Mouse (Mus musculus) heart, embryonic 11.5 days (tissue): ENCODE measurements around the gene Polr2j. TPM values are rescaled to one million over a fixed set of nuclear protein-coding genes. Genes with fewer than 3 reads are reported as not detected.

Source experiments
- ATAC-seq: fragments of 200-750 bp; cut with Nextera tagmentation; replicated peaks from 2 replicates; pipeline ENCODE4 v1.8.0; 2017; ENCODE audit warnings: moderate library complexity; ENCODE audit not compliant: insufficient number of reproducible peaks, low FRiP score, low TSS enrichment
- H3K27ac ChIP-seq: fragments of 300-500 bp; sonication (generic); 2 replicates; pipeline ENCODE4 v1.5.1; 2014; ENCODE audit warnings: mild to moderate bottlenecking, low read depth, low read length
- H3K27me3 ChIP-seq: fragments of 300-500 bp; sonication (generic); 2 replicates; pipeline ENCODE4 v1.6.1; 2014; ENCODE audit warnings: mild to moderate bottlenecking, low read length, mixed read lengths; ENCODE audit not compliant: control insufficient read depth, insufficient read depth
- H3K36me3 ChIP-seq: fragments of 300-500 bp; sonication (generic); 2 replicates; pipeline ENCODE4 v1.6.1; 2014; ENCODE audit warnings: mild to moderate bottlenecking, low read length, moderate library complexity, mixed read lengths; ENCODE audit not compliant: control insufficient read depth, insufficient read depth
- H3K4me1 ChIP-seq: fragments of 300-500 bp; sonication (generic); 2 replicates; pipeline ENCODE4 v1.6.1; 2014; ENCODE audit warnings: low read length; ENCODE audit not compliant: control insufficient read depth, insufficient read depth
- H3K4me2 ChIP-seq: fragments of 300-500 bp; sonication (generic); 2 replicates; pipeline ENCODE4 v1.6.1; 2014; ENCODE audit warnings: mild to moderate bottlenecking, moderate library complexity
- H3K4me3 ChIP-seq: fragments of 300-500 bp; sonication (generic); 2 replicates; pipeline ENCODE4 v1.5.1; 2014; ENCODE audit warnings: low read depth, low read length
- H3K9ac ChIP-seq: fragments of 300-500 bp; sonication (generic); 2 replicates; pipeline ENCODE4 v1.6.1; 2014; ENCODE audit warnings: mild to moderate bottlenecking, low read depth, low read length, moderate library complexity
- H3K9me3 ChIP-seq: fragments of 300-500 bp; sonication (generic); replicated peaks from 2 replicates; pipeline ENCODE4 v1.6.1; 2016; ENCODE audit warnings: low read length; ENCODE audit not compliant: control insufficient read depth
- WGBS: fragments of 180-500 bp; shearing (Covaris S2); extraction: QIAGEN DNeasy Blood & Tissue Kit; methylation state at CpG from one replicate; pipeline ENCODE4 v1.1.7; 2014; ENCODE audit not compliant: insufficient replicate concordance; 5-methylcytosine and 5-hydroxymethylcytosine counted together
- polyA plus RNA-seq: library from polyadenylated mRNA; unstranded; fragments of >200 nt; fragmentation: Nextera tagmentation; extraction: Ambion mirVana; gene quantifications from 2 replicates; pipeline ENCODE4 v1.2.1, GENCODE M21; 2014

The Polr2j gene
- polyA plus RNA-seq = 164 and 178 TPM in 2 replicates

DNA sequence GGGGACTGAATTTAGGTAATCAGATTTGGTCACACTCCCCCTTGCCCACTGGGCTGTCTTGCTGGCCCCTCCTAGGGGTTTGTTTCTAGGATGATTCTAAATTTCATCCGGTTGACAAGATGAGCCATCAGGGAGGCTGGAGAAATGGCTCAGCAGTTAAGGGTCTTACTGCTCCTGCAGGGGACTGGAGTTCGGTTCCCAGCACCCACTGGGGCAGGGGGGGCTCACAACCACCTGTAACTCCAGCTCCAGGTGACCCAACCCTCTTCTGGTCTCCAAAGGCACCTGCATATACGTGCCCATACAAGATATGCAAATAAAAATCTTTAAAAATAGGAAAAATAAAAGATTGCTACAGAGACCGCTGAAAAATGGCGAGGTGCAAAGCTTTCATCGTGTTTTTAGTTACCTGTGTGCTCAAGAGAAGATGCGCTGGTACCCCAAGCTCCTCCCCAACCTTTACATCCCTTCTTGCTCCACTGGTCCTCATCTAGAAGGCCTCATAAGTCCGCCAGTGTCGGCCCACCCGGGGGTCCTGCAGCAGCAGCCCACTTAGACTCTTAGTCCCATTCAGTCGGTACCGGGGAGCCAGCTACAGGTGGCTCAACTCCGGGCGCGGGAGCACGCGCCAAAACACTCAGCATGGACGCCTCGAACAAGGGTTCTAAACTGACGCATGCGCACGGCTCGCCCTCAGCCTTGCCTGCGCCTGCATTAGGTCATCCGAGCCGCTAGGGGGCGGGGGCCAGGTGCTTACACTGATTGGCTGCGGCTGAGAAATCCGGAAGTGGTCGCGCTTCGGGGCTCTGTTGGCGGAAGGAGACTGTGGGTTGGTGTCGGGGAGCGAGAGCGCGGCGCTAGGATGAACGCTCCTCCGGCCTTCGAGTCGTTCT is at the start of gene Polr2j:
Gene Polr2j (plus strand): TSS at position 741 of the 893 bp plus-strand sequence.
- peak; percentile 90 for ATAC-seq
- H3K9ac ChIP-seq = peak within 1 kb of the TSS; percentile 91
- H3K4me2 ChIP-seq = peak within 1 kb of the TSS; percentile 94
- 2% methylated on average over 42 of the region's 42 CpGs for WGBS
- peak within 1 kb of the TSS; percentile 94 for H3K4me3 ChIP-seq
- peaks cover 13% of the 10 kb centered on the region for H3K4me1 ChIP-seq
- peaks cover 5% of the 10 kb centered on the region; the same call in 1 of the 2 replicates for H3K36me3 ChIP-seq
- no peaks in the 10 kb centered on the region for H3K27me3 ChIP-seq
- H3K27ac ChIP-seq = 0 out of 2 replicates have a peak within 1 kb of the TSS, but pooled peaks have one; percentile 54
- H3K9me3 ChIP-seq = no peaks in the 10 kb centered on the region

- ATAC-seq = no peak
- Histone ChIP-seq H3K4me1 (no peaks in the 10 kb centered on the region), H3K9ac (no peak overlapping the region), H3K4me3 (no peak overlapping the region), H3K36me3 (no peaks in the 10 kb centered on the region), H3K9me3 (no peaks in the 10 kb centered on the region), H3K27ac (no peak overlapping the region), H3K27me3 (no peaks in the 10 kb centered on the region; the same call in 1 of the 2 replicates), H3K4me2 (no peak overlapping the region)
- 63% methylated on average over 2 of the region's 2 CpGs for WGBS
Observed at GRCm38 (mm10) chr5:136069411-136069810, 47.0 kb upstream of the Polr2j start.

GRCm38 (mm10) chr5:136073051-136073450 is 43.4 kb upstream of the Polr2j start:
- H3K4me2 ChIP-seq = no peak overlapping the region
- no peaks in the 10 kb centered on the region for H3K36me3 ChIP-seq
- no peaks in the 10 kb centered on the region for H3K9me3 ChIP-seq
- no peak for ATAC-seq
- no peaks in the 10 kb centered on the region; the same call in 1 of the 2 replicates for H3K27me3 ChIP-seq
- H3K27ac ChIP-seq = no peak overlapping the region
- H3K4me1 ChIP-seq = no peaks in the 10 kb centered on the region
- H3K9ac ChIP-seq = no peak overlapping the region
- no peak overlapping the region for H3K4me3 ChIP-seq
- WGBS = 63% methylated on average over 6 of the region's 6 CpGs

GRCm38 (mm10) chr5:136073526-136073925 is 42.9 kb upstream of the Polr2j start:
- Histone ChIP-seq H3K36me3 (no peaks in the 10 kb centered on the region), H3K27ac (no peak overlapping the region), H3K9ac (no peak overlapping the region), H3K4me2 (no peak overlapping the region), H3K4me3 (no peak overlapping the region), H3K27me3 (no peaks in the 10 kb centered on the region; the same call in 1 of the 2 replicates), H3K4me1 (no peaks in the 10 kb centered on the region), H3K9me3 (no peaks in the 10 kb centered on the region)
- WGBS = 58% methylated on average over 11 of the region's 11 CpGs
- ATAC-seq = no peak

DNA sequence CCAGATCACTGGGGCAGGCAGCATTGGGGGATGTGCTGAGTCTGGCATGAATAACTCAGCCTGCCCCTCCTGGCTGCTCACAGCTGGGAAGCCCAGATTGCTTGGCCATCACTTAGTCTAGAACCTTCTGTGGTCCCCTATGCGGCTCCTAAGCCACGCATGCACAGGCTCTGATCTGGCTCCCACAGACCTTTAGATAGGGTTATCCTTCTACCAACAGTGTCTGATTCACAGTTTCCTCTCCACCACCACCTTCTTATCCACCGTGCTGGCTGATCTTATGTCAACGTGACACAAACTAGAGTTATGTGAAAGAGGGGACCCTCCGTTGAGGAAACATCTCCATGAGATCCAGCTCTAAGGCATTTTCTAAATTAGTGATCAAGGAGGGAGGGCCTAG is 41.4 kb upstream of the Polr2j start:
- no peak overlapping the region for H3K9ac ChIP-seq
- no peak overlapping the region for H3K27ac ChIP-seq
- H3K27me3 ChIP-seq = no peaks in the 10 kb centered on the region; the same call in 1 of the 2 replicates
- 64% methylated on average over 5 of the region's 5 CpGs for WGBS
- H3K4me1 ChIP-seq = no peaks in the 10 kb centered on the region
- H3K36me3 ChIP-seq = no peaks in the 10 kb centered on the region
- H3K4me2 ChIP-seq = no peak overlapping the region
- ATAC-seq = no peak
- H3K9me3 ChIP-seq = no peaks in the 10 kb centered on the region
- no peak overlapping the region for H3K4me3 ChIP-seq

DNA sequence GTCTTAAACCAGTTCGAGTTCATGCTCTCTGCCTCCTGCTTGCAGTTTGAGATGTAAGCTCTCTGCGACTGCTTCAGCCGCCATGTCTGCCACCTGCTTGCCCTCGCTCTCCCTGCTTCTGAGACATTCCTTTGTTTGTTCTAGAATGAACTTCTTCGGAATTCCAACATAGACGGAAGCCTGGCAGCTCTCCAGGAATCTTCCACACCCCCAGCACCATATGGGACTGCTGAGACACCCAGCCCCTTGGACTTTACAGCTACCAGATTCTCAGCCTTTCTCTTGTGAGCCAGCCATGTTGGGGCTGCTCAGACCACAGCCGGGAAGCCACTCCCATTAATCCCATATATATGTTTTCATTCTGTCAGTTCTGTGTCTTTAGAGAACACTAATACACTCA is 40.1 kb upstream of the Polr2j start:
- no peaks in the 10 kb centered on the region for H3K4me1 ChIP-seq
- no peak overlapping the region for H3K4me2 ChIP-seq
- no peaks in the 10 kb centered on the region for H3K36me3 ChIP-seq
- H3K27me3 ChIP-seq = no peaks in the 10 kb centered on the region; the same call in 1 of the 2 replicates
- H3K9me3 ChIP-seq = no peaks in the 10 kb centered on the region
- WGBS = 48% methylated on average over 7 of the region's 7 CpGs
- ATAC-seq = no peak
- H3K9ac ChIP-seq = no peak overlapping the region
- H3K4me3 ChIP-seq = no peak overlapping the region
- no peak overlapping the region for H3K27ac ChIP-seq

DNA sequence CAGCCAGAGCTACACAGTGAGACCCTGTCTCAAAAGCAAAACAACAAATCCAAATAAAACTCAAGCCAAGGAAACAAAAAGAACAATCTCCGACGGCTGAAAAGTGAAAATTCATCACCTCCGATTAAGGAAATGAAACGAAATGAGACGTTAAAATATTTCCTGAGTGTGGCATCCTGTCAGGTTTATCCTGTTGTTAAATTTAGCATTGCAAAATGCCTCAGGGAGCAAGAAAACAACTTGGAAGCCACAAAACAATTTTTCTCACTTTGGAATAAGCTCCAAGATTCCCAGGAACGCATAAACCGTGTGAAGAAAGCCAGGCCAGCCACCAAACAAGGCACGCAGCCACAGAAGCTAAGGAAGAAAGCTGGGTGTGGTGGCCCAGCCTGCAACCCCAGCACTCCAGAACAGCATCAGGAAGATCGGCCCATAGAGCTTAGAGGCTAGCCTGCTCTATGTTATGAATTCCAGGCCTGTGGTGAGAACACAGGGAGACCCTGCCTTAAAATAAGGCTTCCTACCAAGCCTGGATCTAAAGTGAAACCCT is 39.4 kb upstream of the Polr2j start:
- Histone ChIP-seq H3K27ac (no peak overlapping the region), H3K9ac (no peak overlapping the region), H3K27me3 (no peaks in the 10 kb centered on the region; the same call in 1 of the 2 replicates), H3K9me3 (no peaks in the 10 kb centered on the region), H3K36me3 (no peaks in the 10 kb centered on the region), H3K4me3 (no peak overlapping the region), H3K4me1 (no peaks in the 10 kb centered on the region), H3K4me2 (no peak overlapping the region)
- WGBS = 74% methylated on average over 9 of the region's 9 CpGs
- ATAC-seq = no peak

DNA sequence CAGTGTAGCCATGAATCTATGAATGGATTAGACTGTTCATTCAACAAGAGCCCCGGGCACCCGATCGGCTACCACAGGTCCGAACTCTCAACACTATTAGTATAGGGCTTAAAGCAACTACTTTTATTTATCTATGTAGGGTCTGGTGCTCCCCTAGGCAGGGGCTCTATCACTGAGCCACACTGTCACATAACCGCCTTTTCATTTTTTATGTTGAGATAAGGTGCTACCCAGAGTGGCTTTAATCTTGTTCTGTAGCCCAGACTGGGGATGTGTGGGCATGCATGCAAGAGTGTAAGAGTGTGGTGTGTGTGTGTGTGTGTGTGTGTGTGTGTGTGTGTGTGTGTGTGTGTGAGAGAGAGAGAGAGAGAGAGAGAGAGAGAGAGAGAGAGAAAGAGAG is 38.3 kb upstream of the Polr2j start:
- H3K27ac ChIP-seq = no peak overlapping the region
- H3K9me3 ChIP-seq = no peaks in the 10 kb centered on the region
- no peak overlapping the region for H3K4me3 ChIP-seq
- no peak overlapping the region for H3K4me2 ChIP-seq
- ATAC-seq = no peak
- H3K36me3 ChIP-seq = no peaks in the 10 kb centered on the region
- 91% methylated on average over 5 of the region's 5 CpGs for WGBS
- no peaks in the 10 kb centered on the region; the same call in 1 of the 2 replicates for H3K4me1 ChIP-seq
- no peaks in the 10 kb centered on the region; the same call in 1 of the 2 replicates for H3K27me3 ChIP-seq
- H3K9ac ChIP-seq = no peak overlapping the region
